Mouse (Mus musculus): Measurements from ENCODE around the gene Gm14226. TPM values are rescaled to one million over a fixed set of nuclear protein-coding genes. Genes with fewer than 3 reads are reported as not detected.
A peak's percentile ranks its signal among the peaks of the same experiment; 100 is the strongest.

The Gm14226 gene
- polyA plus RNA-seq, 1 experiment from 2014 or later: 1.9 TPM

- Histone ChIP-seq H3K9me3 (ENCODE audit: control insufficient read depth, low read length) (no peaks in the 10 kb centered on the region), H3K36me3 (ENCODE audit: control insufficient read depth, insufficient read depth, low read length) (peaks cover 7% of the 10 kb centered on the region; the same call in 1 of the 2 replicates), H3K9ac (ENCODE audit: low read depth, low read length) (no peak overlapping the region), H3K4me1 (ENCODE audit: control insufficient read depth, insufficient read depth, low read length) (peaks cover 13% of the 10 kb centered on the region; the same call in 1 of the 2 replicates), H3K27me3 (ENCODE audit: control insufficient read depth, insufficient read depth, low read length) (no peaks in the 10 kb centered on the region), H3K27ac (ENCODE audit: low read depth, low read length) (no peak overlapping the region), H3K4me3 (ENCODE audit: low read length) (no peak overlapping the region), H3K4me2 (replicated peaks; ENCODE audit: low read depth, low read length) (no peak overlapping the region)
- 73% methylated on average over 3 of the region's 3 CpGs for WGBS
- no peak for ATAC-seq (ENCODE audit: low FRiP score, low TSS enrichment)
These were observed 36.6 kb downstream of the Gm14226 start for GRCm38 (mm10) chr2:155054672-155055071.

- Histone ChIP-seq H3K4me1 (ENCODE audit: control insufficient read depth, insufficient read depth, low read length) (peaks cover 8% of the 10 kb centered on the region; the same call in 1 of the 2 replicates), H3K9ac (ENCODE audit: low read depth, low read length) (no peak overlapping the region), H3K4me3 (ENCODE audit: low read length) (no peak overlapping the region), H3K9me3 (ENCODE audit: control insufficient read depth, low read length) (no peaks in the 10 kb centered on the region), H3K36me3 (ENCODE audit: control insufficient read depth, insufficient read depth, low read length) (peaks cover 16% of the 10 kb centered on the region), H3K27ac (ENCODE audit: low read depth, low read length) (no peak overlapping the region), H3K4me2 (replicated peaks; ENCODE audit: low read depth, low read length) (no peak overlapping the region), H3K27me3 (ENCODE audit: control insufficient read depth, insufficient read depth, low read length) (no peaks in the 10 kb centered on the region)
- 74% methylated on average over 5 of the region's 5 CpGs for WGBS
- no peak for ATAC-seq (ENCODE audit: low FRiP score, low TSS enrichment)
These were observed 38.1 kb downstream of the Gm14226 start for GRCm38 (mm10) chr2:155056076-155056578.

- Histone ChIP-seq H3K9ac (ENCODE audit: low read depth, low read length) (no peak overlapping the region), H3K27ac (ENCODE audit: low read depth, low read length) (no peak overlapping the region), H3K4me3 (ENCODE audit: low read length) (no peak overlapping the region), H3K4me2 (replicated peaks; ENCODE audit: low read depth, low read length) (no peak overlapping the region), H3K27me3 (ENCODE audit: control insufficient read depth, insufficient read depth, low read length) (no peaks in the 10 kb centered on the region), H3K4me1 (ENCODE audit: control insufficient read depth, insufficient read depth, low read length) (no peaks in the 10 kb centered on the region), H3K36me3 (ENCODE audit: control insufficient read depth, insufficient read depth, low read length) (peaks cover 28% of the 10 kb centered on the region), H3K9me3 (ENCODE audit: control insufficient read depth, low read length) (no peaks in the 10 kb centered on the region)
- ATAC-seq (ENCODE audit: low FRiP score, low TSS enrichment): no peak
- 65% methylated on average over 1 of the region's 1 CpGs for WGBS
These were observed 39.3 kb downstream of the Gm14226 start for GRCm38 (mm10) chr2:155057361-155057760.

- 77% methylated on average over 9 of the region's 9 CpGs for WGBS
- Histone ChIP-seq H3K9ac (ENCODE audit: low read depth, low read length) (no peak overlapping the region), H3K27me3 (ENCODE audit: control insufficient read depth, insufficient read depth, low read length) (no peaks in the 10 kb centered on the region), H3K4me1 (ENCODE audit: control insufficient read depth, insufficient read depth, low read length) (peaks cover 15% of the 10 kb centered on the region; the same call in 1 of the 2 replicates), H3K36me3 (ENCODE audit: control insufficient read depth, insufficient read depth, low read length) (peaks cover 24% of the 10 kb centered on the region), H3K4me3 (ENCODE audit: low read length) (no peak overlapping the region), H3K27ac (ENCODE audit: low read depth, low read length) (no peak overlapping the region), H3K9me3 (ENCODE audit: control insufficient read depth, low read length) (no peaks in the 10 kb centered on the region), H3K4me2 (replicated peaks; ENCODE audit: low read depth, low read length) (no peak overlapping the region)
- no peak for ATAC-seq (ENCODE audit: low FRiP score, low TSS enrichment)
These were observed 53.0 kb downstream of the Gm14226 start for GRCm38 (mm10) chr2:155071027-155071426.

GRCm38 (mm10) chr2:155072353-155073145 is 54.5 kb downstream of the Gm14226 start:
- peak overlapping the region; percentile 18; the same call in 1 of the 2 replicates for H3K9ac ChIP-seq (ENCODE audit: low read depth, low read length)
- peak overlapping the region; percentile 56 for H3K4me2 ChIP-seq (replicated peaks; ENCODE audit: low read depth, low read length)
- no peaks in the 10 kb centered on the region for H3K9me3 ChIP-seq (ENCODE audit: control insufficient read depth, low read length)
- 80% methylated on average over 8 of the region's 8 CpGs for WGBS
- peaks cover 15% of the 10 kb centered on the region; the same call in 1 of the 2 replicates for H3K4me1 ChIP-seq (ENCODE audit: control insufficient read depth, insufficient read depth, low read length)
- ATAC-seq (ENCODE audit: low FRiP score, low TSS enrichment): no peak
- H3K4me3 ChIP-seq (ENCODE audit: low read length): no peak overlapping the region
- no peaks in the 10 kb centered on the region for H3K27me3 ChIP-seq (ENCODE audit: control insufficient read depth, insufficient read depth, low read length)
- no peak overlapping the region for H3K27ac ChIP-seq (ENCODE audit: low read depth, low read length)
- peaks cover 9% of the 10 kb centered on the region for H3K36me3 ChIP-seq (ENCODE audit: control insufficient read depth, insufficient read depth, low read length)

GRCm38 (mm10) chr2:155073347-155073746 is 55.3 kb downstream of the Gm14226 start:
- H3K9ac ChIP-seq (ENCODE audit: low read depth, low read length): peak overlapping the region; percentile 72; the same call in 1 of the 2 replicates
- no peak for ATAC-seq (ENCODE audit: low FRiP score, low TSS enrichment)
- peaks cover 1% of the 10 kb centered on the region; the same call in 1 of the 2 replicates for H3K36me3 ChIP-seq (ENCODE audit: control insufficient read depth, insufficient read depth, low read length)
- H3K27me3 ChIP-seq (ENCODE audit: control insufficient read depth, insufficient read depth, low read length): no peaks in the 10 kb centered on the region
- peak overlapping the region; percentile 38; the same call in 1 of the 2 replicates for H3K27ac ChIP-seq (ENCODE audit: low read depth, low read length)
- H3K4me3 ChIP-seq (ENCODE audit: low read length): peak overlapping the region; percentile 59
- WGBS: 20% methylated on average over 3 of the region's 3 CpGs
- H3K4me2 ChIP-seq (replicated peaks; ENCODE audit: low read depth, low read length): peak overlapping the region; percentile 56
- H3K4me1 ChIP-seq (ENCODE audit: control insufficient read depth, insufficient read depth, low read length): peaks cover 15% of the 10 kb centered on the region; the same call in 1 of the 2 replicates
- no peaks in the 10 kb centered on the region for H3K9me3 ChIP-seq (ENCODE audit: control insufficient read depth, low read length)

GRCm38 (mm10) chr2:155073978-155074765 is 56.1 kb downstream of the Gm14226 start, which contains the start of gene Ahcy:
Ahcy (minus strand) TSS chr2:155074497.
- under 1% methylated on average over 56 of the region's 56 CpGs for WGBS
- Histone ChIP-seq H3K27me3 (ENCODE audit: control insufficient read depth, insufficient read depth, low read length) (no peaks in the 10 kb centered on the region), H3K4me1 (ENCODE audit: control insufficient read depth, insufficient read depth, low read length) (peaks cover 15% of the 10 kb centered on the region; the same call in 1 of the 2 replicates), H3K9ac (ENCODE audit: low read depth, low read length) (peak within 1 kb of the TSS; percentile 72), H3K27ac (ENCODE audit: low read depth, low read length) (peak within 1 kb of the TSS; percentile 62), H3K4me3 (ENCODE audit: low read length) (peak within 1 kb of the TSS; percentile 59), H3K36me3 (ENCODE audit: control insufficient read depth, insufficient read depth, low read length) (no peaks in the 10 kb centered on the region), H3K9me3 (ENCODE audit: control insufficient read depth, low read length) (no peaks in the 10 kb centered on the region), H3K4me2 (replicated peaks; ENCODE audit: low read depth, low read length) (peak within 1 kb of the TSS; percentile 56)
- ATAC-seq (ENCODE audit: low FRiP score, low TSS enrichment): peak; percentile 95

GRCm38 (mm10) chr2:155074766-155075330 is 56.8 kb downstream of the Gm14226 start:
- peak overlapping the region; percentile 62 for H3K27ac ChIP-seq (ENCODE audit: low read depth, low read length)
- peak overlapping the region; percentile 59 for H3K4me3 ChIP-seq (ENCODE audit: low read length)
- H3K27me3 ChIP-seq (ENCODE audit: control insufficient read depth, insufficient read depth, low read length): no peaks in the 10 kb centered on the region
- H3K4me1 ChIP-seq (ENCODE audit: control insufficient read depth, insufficient read depth, low read length): peaks cover 15% of the 10 kb centered on the region; the same call in 1 of the 2 replicates
- no peaks in the 10 kb centered on the region for H3K9me3 ChIP-seq (ENCODE audit: control insufficient read depth, low read length)
- no peaks in the 10 kb centered on the region for H3K36me3 ChIP-seq (ENCODE audit: control insufficient read depth, insufficient read depth, low read length)
- ATAC-seq (ENCODE audit: low FRiP score, low TSS enrichment): peak; percentile 4; the same call in 1 of the 2 replicates
- H3K4me2 ChIP-seq (replicated peaks; ENCODE audit: low read depth, low read length): peak overlapping the region; percentile 56
- peak overlapping the region; percentile 72; the same call in 1 of the 2 replicates for H3K9ac ChIP-seq (ENCODE audit: low read depth, low read length)
- WGBS: 16% methylated on average over 12 of the region's 12 CpGs

Data from kidney, embryonic 14.5 days (tissue).